Mouse (Mus musculus) brain, embryonic 14.5 days (tissue): ENCODE data around the gene Igf2r. TPM values are rescaled to one million over a fixed set of nuclear protein-coding genes. Genes with fewer than 3 reads are reported as not detected.

Source experiments
- DNase-seq: peaks from one replicate; pipeline ENCODE4 v3.0.0-alpha.2; 2011; ENCODE audit warnings: low read depth
- CTCF ChIP-seq: fragments of 200-500 bp; IDR thresholded peaks from 2 replicates; pipeline ENCODE4 v1.5.1; 2012; ENCODE audit warnings: inconsistent platforms, mild to moderate bottlenecking, moderate library complexity, borderline replicate concordance; ENCODE audit not compliant: insufficient read depth, insufficient read length; ENCODE audit errors: extremely low read depth
- POLR2A ChIP-seq: fragments of 200-500 bp; IDR thresholded peaks from 2 replicates; pipeline ENCODE4 v1.6.1; 2012; ENCODE audit warnings: mild to moderate bottlenecking, inconsistent platforms, borderline replicate concordance; ENCODE audit not compliant: poor library complexity, insufficient read depth, insufficient read length, severe bottlenecking; ENCODE audit errors: extremely low read depth
- polyA plus RNA-seq: library from polyadenylated mRNA; depleted of rRNA; stranded (reverse); fragments of >200 nt; gene quantifications from 2 replicates; pipeline ENCODE4 v1.2.3, GENCODE M21; 2012; rRNA removed

The Igf2r gene
- 16.4 and 24.5 TPM in 2 replicates for polyA plus RNA-seq

- peak; percentile 97 for DNase-seq
- TF ChIP-seq POLR2A (peak; percentile 69; the same call in 1 of the 2 replicates), CTCF (no peak)
Measured at GRCm38 (mm10) chr17:12769380-12769921, at the start of gene Igf2r. TSS of gene Igf2r (minus strand) at chr17:12769664.

- no peak for DNase-seq
- TF ChIP-seq POLR2A (no peak), CTCF (no peak)
Measured at GRCm38 (mm10) chr17:12815885-12816284, 46.4 kb upstream of the Igf2r start.

- no peak for DNase-seq
- TF ChIP-seq CTCF (no peak), POLR2A (no peak)
Measured at GRCm38 (mm10) chr17:12814502-12814901, 45.0 kb upstream of the Igf2r start.

GRCm38 (mm10) chr17:12810973-12811303 lies 41.5 kb upstream of the Igf2r start:
- no peak for TF ChIP-seq POLR2A
- TF ChIP-seq CTCF = no peak
- no peak for DNase-seq

GRCm38 (mm10) chr17:12810103-12810972 lies 40.9 kb upstream of the Igf2r start:
- peak; percentile 92 for DNase-seq
- peak; percentile 79 for TF ChIP-seq CTCF
- no peak for TF ChIP-seq POLR2A

GRCm38 (mm10) chr17:12808851-12809250 lies 39.4 kb upstream of the Igf2r start:
- DNase-seq = no peak
- TF ChIP-seq CTCF (no peak), POLR2A (no peak)

GRCm38 (mm10) chr17:12804584-12805445 lies 35.4 kb upstream of the Igf2r start:
- DNase-seq = no peak
- TF ChIP-seq POLR2A (no peak), CTCF (no peak)

GRCm38 (mm10) chr17:12801861-12802540 lies 32.5 kb upstream of the Igf2r start:
- TF ChIP-seq POLR2A = no peak
- DNase-seq = no peak

GRCm38 (mm10) chr17:12799368-12800275 lies 30.2 kb upstream of the Igf2r start:
- no peak for DNase-seq
- TF ChIP-seq POLR2A = no peak
- TF ChIP-seq CTCF = no peak

GRCm38 (mm10) chr17:12798571-12798970 lies 29.1 kb upstream of the Igf2r start:
- no peak for DNase-seq
- TF ChIP-seq POLR2A = no peak
- TF ChIP-seq CTCF = no peak

- TF ChIP-seq POLR2A (no peak), CTCF (no peak)
- no peak for DNase-seq
Measured at GRCm38 (mm10) chr17:12797427-12798029, 28.1 kb upstream of the Igf2r start.
